Mouse (Mus musculus): ENCODE results near the gene Selenot.

DNA sequence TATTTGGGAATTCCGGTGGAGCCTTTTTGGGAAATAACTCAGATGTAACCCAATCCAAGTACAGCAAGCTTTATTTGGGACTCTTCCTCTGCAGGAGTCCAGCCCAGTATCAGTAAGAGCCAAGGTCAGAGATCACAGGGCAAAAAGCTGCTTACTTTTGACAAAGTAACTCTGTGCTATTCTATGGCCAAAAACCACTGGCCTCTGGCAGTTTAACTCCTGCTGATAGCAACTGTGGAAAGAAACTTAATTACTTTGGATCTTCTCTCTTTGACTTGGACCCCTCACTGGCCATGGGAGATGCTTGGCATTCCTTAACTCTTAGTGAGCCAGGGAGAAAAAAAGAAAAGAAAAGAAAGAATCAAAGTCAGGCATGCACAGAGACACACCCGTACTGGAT lies 15.0 kb upstream of the Selenot start:
- TF ChIP-seq GATA1 (IDR thresholded peaks at IDR 0.05; ENCODE audit: low read length), result no peak
- no peak for TF ChIP-seq TAL1 (IDR thresholded peaks at IDR 0.05; ENCODE audit: low read length)
